Mouse (Mus musculus) right cerebral cortex, adult 2 months (tissue): ENCODE data around the gene Pomp.

Source experiments
- DNase-seq, 2 experiments: peaks; one replicate each; pipeline ENCODE4 v3.0.0; 2021 to 2022; ENCODE audit warnings: low spot score in 2 of 2

Pomp gene

GRCm38 (mm10) chr5:147860449-147861261 lies at the start of gene Pomp:
Pomp (plus strand) TSS chr5:147860461.
- DNase-seq, result peak; percentile 91 to 94

DNA sequence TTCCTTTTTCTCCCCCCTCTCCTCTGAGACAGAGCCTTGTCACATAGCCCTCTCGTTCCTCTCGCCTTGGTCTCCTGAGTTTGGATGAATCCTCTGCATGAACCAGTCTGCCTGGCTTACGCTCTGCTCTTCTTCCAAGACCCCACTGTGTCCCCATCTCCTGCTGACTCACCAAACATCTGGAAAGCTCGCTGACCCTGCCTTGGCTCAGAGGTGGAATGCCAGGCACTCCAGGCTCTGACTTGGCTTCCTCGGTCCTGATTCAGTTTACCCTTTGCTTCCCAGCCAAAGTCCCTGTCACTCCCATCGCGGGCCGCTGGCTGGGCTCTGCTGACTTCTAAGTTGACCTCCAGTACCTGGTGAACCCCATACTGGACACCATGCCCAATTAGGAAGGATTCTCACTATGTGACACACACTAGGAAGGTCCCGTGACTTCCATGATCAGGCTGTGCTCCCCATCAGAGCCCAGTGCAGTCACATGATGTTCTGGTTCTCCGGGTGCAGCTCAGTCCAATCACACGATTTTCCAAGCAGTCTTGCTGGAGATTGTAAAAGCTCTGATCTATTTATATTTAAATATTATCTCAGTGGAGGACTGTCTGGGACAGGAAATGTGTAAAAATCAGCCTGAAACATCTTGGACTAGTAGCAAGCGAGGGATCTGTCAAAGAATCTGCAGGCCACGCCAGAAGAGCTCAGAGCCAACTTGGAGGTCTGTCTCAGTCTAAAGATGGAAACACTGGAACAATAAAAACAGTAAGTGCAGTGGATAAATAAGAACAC lies 47.8 kb upstream of the Pomp start:
- no peak for DNase-seq

DNA sequence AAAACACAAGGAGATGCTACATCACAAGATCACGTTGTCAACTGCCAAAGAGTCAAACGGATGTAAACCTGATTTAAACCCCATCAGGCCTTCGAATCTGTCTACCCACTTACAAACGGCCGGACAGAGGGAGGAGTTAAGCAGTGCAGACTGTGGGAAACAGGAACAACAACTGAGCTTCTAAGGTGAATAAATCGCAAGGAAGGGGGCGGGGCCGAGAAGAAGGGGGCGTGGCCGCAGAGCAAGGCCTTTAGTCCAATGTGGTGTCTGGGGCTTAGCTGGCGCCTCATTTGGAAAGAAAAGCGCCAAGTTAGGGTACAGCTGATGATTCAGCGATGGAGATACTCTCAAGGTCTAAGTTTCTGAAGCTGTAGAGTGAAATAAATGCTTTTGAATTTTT lies 45.3 kb upstream of the Pomp start:
- DNase-seq, result no peak

- no peak for DNase-seq
Observed at GRCm38 (mm10) chr5:147815592-147815991, 44.7 kb upstream of the Pomp start.

GRCm38 (mm10) chr5:147816465-147816864 lies 43.8 kb upstream of the Pomp start:
- no peak for DNase-seq

GRCm38 (mm10) chr5:147817747-147818496 lies 42.3 kb upstream of the Pomp start:
- DNase-seq, result no peak

- no peak for DNase-seq
Observed at GRCm38 (mm10) chr5:147818866-147819265, 41.4 kb upstream of the Pomp start.

GRCm38 (mm10) chr5:147819895-147820294 lies 40.4 kb upstream of the Pomp start:
- DNase-seq, result no peak

GRCm38 (mm10) chr5:147824021-147824605 lies 36.1 kb upstream of the Pomp start:
- no peak for DNase-seq

DNA sequence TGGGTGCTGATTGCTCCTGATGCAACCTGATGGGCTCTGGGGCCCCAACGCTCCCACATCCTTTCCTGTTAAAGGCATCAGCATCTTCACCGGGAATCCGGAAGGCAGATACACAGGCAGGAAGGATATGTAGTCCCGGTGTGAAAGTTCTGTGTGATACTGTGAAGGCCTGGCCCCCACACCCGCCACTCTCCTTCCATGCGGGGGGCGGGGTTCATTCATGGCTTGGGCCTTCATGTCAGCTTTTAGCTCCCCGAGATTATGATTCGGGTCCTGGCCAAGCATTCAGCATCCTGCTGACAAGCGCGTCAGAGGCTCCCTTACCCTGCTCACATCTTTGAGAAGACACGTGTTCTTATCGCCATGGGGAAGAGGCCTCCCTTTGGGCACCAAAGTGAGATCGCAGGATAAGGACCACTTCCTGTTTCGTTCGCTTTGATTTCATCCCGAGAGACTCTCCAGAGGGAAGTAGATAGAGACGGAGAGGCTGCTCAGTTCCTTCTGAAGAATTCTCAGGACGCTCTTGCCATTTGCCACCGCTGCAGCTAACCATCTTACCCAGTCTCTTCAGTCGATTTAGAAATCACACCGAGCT lies 34.8 kb upstream of the Pomp start:
- no peak for DNase-seq

- DNase-seq, result no peak
Observed at GRCm38 (mm10) chr5:147826091-147826490, 34.2 kb upstream of the Pomp start.

DNA sequence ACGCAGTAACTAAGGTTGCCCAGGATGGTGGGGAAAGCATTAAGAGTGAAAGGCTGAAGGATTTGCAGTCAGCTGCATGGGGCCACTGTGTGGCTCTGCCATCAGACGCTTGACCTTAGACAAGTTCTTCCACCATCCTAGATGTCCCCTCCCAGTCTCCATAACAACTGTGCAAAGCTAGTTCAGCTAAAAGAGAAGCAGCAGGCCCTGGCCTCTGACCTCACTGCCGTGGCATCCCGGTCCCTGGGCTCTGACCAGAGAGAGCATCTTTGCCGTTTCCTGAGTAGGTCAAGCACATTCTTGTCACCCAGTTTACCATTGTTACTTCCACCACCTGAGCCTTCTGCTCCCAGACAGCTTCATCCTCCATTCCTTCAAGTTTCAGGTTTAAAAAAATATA lies 33.7 kb upstream of the Pomp start:
- DNase-seq, result no peak

GRCm38 (mm10) chr5:147828846-147829245 lies 31.4 kb upstream of the Pomp start:
- no peak for DNase-seq

GRCm38 (mm10) chr5:147832842-147833241 lies 27.4 kb upstream of the Pomp start:
- DNase-seq, result no peak

GRCm38 (mm10) chr5:147834841-147835500 lies 25.3 kb upstream of the Pomp start:
- no peak for DNase-seq

DNA sequence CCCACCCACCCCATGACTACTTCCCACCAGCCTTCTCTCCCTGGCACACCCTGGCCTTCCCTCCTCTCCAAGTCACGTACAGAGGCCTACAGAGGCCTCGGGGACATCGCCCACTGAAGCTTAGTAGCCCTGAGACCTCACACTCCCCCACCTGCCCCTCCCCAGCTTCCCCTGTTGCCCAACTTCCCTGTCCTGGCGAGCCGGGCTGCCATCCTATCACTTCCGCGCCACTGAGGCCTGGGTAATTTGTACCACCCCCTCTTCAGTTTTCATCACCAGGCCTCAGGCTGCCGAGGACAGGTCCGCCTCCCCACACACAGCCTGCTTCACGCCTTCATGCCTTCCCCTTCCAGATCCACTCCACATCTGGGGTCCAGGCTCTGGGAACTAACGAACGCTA lies 20.8 kb upstream of the Pomp start:
- DNase-seq, result no peak

- no peak for DNase-seq
Observed at GRCm38 (mm10) chr5:147843340-147843739, 16.9 kb upstream of the Pomp start.

DNA sequence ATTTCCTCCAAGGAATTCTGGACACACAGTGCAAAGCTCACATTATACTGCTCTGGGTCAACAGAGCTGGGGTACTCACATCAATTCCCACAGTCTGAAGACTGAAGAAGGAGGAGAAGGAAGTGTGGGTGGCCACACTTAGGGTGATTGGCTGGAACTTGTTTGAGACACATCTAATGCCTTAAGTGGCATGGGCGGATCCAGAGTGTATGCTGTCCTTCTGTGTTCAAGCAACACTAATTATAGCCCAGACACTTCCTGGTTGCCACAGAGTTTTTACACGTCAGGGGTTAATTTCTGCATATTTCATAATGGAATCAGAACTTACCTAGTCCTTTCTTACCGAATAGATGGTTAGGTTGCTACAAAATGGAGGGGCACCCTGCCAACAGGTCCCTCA lies 14.9 kb upstream of the Pomp start:
- DNase-seq, result no peak

- DNase-seq, result no peak
Observed at GRCm38 (mm10) chr5:147847361-147847760, 12.9 kb upstream of the Pomp start.

DNA sequence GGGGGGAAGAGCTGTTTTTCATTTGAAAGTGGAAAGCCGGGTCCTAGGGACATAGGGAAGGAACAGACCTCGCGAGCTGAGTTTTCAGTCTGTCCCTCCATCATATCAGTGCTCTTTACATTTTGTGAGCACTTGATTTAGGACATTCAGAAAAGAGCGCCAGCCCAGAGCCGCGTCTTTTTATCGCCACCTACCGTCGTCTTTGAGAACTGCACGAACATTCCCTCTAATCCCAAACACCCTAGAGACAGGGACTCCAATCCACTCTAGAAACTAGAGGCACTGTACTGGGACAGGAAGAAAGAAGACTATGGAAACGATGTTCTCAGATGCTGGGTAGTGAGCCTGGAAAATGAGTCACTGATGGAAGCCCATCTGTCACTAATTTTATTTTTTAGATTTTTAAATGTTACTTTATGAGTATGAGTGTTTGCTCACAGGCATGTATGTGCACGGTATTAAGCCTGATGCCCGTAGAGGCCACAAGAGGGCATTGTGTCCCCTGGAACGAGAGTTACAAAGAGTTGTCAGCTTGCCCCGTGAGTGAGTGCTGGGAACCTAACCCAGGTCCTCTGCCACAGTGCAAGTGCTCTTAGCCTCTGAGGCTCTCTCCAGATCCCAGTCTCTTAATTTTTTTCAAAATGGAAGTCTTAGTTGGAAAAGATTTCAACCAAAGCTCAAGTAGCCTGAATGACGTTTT lies 11.9 kb upstream of the Pomp start:
- DNase-seq, result peak; percentile 76 to 77
